Mouse (Mus musculus) embryonic stem cell, embryonic (primary cell): ENCODE measurements at regions not wholly inside any gene's neighbourhood (a gene's known extent, or its start where the extent isn't known, plus 50 kb on each side); places are given as distances from the start of the nearest gene placed in this dataset.

Source experiments
- CTCF ChIA-PET, 4 experiments: fragments of 300-600 bp in 2 of 4; fragments of 350-600 bp in 2 of 4; sonication (Branson Sonifier 250); formaldehyde crosslinking; loops; one replicate each; lab custom pipeline; 2022; ENCODE audit warnings: inconsistent platforms in 2 of 4; lab: Charles Lee
- POLR2A ChIA-PET, 4 experiments: fragments of 300-600 bp in 2 of 4; fragments of 350-600 bp in 2 of 4; sonication (Branson Sonifier 250); formaldehyde crosslinking; loops; one replicate each; lab custom pipeline; 2022; ENCODE audit warnings: antibody characterized with exemption in 4 of 4, inconsistent platforms in 1 of 4; lab: Charles Lee

- ChIA-PET POLR2A (interaction anchor here in 3 of 4 experiments (0.5 to 3.0 kb wide), 5 partner anchors 39 to 115 kb away, joined by 3 to 16 read pairs (median 3); partner anchors contain the start of gene Atp1b1 (in 1 of the 3)), CTCF (interaction anchor here in 1 of 4 experiments (1.4 kb wide), 2 partner anchors 31 to 205 kb away, joined by 3 read pairs; no protein-coding TSS in a partner anchor)
Observed at GRCm38 (mm10) chr1:164572183-164572582, 114.0 kb upstream of the Atp1b1 start.

- POLR2A ChIA-PET, result interaction anchor here in 3 of 4 experiments (0.5 to 3.0 kb wide), 6 partner anchors 38 to 179 kb away, joined by 3 to 16 read pairs (median 4); partner anchors contain the start of gene Atp1b1 (in 1 of the 3)
- CTCF ChIA-PET, result interaction anchor here in 2 of 4 experiments (0.6 to 1.4 kb wide), 4 partner anchors 32 to 297 kb away, joined by 3 to 5 read pairs (median 3); no protein-coding TSS in a partner anchor
Observed at GRCm38 (mm10) chr1:164571496-164572078, 113.4 kb upstream of the Atp1b1 start.

GRCm38 (mm10) chr1:164564847-164565246 is 106.7 kb upstream of the Atp1b1 start:
- CTCF ChIA-PET, result interaction anchor here in 1 of 4 experiments (1.4 kb wide), 1 partner anchor 12 kb away, joined by 3 read pairs; no protein-coding TSS in a partner anchor
- POLR2A ChIA-PET, result interaction anchor here in 3 of 4 experiments (0.7 to 1.4 kb wide), 4 partner anchors 9 to 168 kb away, joined by 3 read pairs; no protein-coding TSS in a partner anchor

DNA sequence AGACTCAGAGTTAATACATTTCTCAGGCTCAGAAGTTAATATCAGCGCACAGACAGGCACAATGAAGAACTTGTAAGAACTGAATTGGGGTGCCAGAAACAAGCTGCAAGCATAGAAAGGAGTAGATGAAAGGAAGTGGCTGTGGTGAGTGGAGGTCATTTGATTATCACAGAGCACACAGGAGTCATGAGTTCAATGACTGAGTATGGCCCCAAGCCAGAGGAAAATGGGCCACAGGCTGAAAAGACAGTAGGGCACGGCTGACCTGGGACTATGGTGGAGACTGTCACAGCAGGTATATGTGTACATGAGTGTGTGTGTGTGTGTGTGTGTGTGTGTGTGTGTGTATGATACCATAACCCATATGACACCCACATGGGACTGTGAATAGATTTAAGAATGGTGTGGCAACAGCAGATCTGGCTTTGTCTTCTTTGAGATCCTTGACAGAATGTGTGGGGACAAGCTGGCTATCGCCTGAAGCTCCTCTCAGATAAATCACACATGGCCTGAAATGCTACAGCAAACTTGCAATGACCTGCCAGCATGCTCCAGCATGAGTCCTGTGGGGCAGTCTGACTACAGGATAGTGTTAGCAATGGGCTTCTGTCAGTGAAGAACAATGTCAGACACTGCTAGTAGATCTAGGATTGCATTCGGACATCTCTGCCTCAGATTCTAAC is 101.5 kb upstream of the Atp1b1 start:
- ChIA-PET POLR2A (no interaction called here), CTCF (no interaction called here)

- POLR2A ChIA-PET, result interaction anchor here in 1 of 4 experiments (0.5 kb wide), 1 partner anchor 61 kb away, joined by 3 read pairs; no protein-coding TSS in a partner anchor
- CTCF ChIA-PET, result no interaction called here
Observed at GRCm38 (mm10) chr1:164552658-164553057, 94.5 kb upstream of the Atp1b1 start.

DNA sequence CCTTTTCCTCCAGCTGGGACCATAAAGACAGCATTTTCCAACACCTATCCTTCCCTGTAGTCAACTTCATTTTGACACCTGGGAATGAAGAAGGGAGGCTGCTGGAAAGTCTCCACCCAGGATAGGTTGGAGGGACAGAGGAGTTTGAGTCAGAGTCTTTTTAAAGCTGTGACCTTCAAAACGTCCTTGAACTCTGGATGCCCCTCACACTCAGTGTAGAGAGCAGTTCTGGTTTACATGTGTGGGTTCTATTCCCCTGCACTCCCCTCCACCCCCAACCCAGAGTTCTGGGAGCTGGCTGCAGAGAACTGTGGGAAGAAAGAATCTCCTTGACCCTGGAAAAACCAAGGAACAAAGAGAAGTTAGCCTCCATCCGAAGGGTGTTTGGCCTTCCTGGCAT is 92.9 kb upstream of the Atp1b1 start:
- POLR2A ChIA-PET, result interaction anchor here in 2 of 4 experiments (0.6 to 0.9 kb wide), 3 partner anchors 25 to 96 kb away, joined by 3 read pairs; no protein-coding TSS in a partner anchor
- CTCF ChIA-PET, result interaction anchor here in 1 of 4 experiments (0.6 kb wide), 1 partner anchor 69 kb away, joined by 11 read pairs; no protein-coding TSS in a partner anchor

- CTCF ChIA-PET, result interaction anchor here in 1 of 4 experiments (0.6 kb wide), 1 partner anchor 69 kb away, joined by 11 read pairs; no protein-coding TSS in a partner anchor
Observed at GRCm38 (mm10) chr1:164550596-164550995, 92.4 kb upstream of the Atp1b1 start.

DNA sequence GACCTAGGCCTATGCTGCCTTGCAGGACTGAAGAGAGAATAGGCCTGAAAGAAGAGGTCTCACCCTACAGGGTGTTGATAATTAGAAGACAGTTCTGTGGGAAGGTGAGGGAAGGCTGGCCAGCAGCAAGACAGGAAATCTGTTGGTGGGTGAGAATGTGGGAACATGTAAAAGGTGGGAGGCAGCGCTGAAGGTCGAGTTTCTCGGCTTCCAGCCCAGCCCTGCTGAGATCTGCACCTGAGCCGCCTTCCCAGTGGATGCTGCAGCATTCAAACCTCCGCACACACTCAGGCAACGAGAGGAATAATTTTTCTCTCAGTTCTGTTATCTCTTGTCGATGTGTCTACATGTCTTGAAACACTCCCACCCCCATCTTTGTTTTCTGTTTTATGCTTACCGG is 89.9 kb upstream of the Atp1b1 start:
- ChIA-PET CTCF (no interaction called here), POLR2A (no interaction called here)

More at GRCm38 (mm10) chr1:164550596-164550995, 92.4 kb upstream of the Atp1b1 start:
- POLR2A ChIA-PET, result interaction anchor here in 2 of 4 experiments (0.6 to 0.9 kb wide), 3 partner anchors 25 to 95 kb away, joined by 3 read pairs; no protein-coding TSS in a partner anchor

- ChIA-PET POLR2A (interaction anchor here in 3 of 4 experiments (0.7 to 1.5 kb wide), 4 partner anchors 14 to 89 kb away, joined by 3 to 5 read pairs (median 4); no protein-coding TSS in a partner anchor), CTCF (no interaction called here)
Observed at GRCm38 (mm10) chr1:164545843-164546242, 87.7 kb upstream of the Atp1b1 start.

DNA sequence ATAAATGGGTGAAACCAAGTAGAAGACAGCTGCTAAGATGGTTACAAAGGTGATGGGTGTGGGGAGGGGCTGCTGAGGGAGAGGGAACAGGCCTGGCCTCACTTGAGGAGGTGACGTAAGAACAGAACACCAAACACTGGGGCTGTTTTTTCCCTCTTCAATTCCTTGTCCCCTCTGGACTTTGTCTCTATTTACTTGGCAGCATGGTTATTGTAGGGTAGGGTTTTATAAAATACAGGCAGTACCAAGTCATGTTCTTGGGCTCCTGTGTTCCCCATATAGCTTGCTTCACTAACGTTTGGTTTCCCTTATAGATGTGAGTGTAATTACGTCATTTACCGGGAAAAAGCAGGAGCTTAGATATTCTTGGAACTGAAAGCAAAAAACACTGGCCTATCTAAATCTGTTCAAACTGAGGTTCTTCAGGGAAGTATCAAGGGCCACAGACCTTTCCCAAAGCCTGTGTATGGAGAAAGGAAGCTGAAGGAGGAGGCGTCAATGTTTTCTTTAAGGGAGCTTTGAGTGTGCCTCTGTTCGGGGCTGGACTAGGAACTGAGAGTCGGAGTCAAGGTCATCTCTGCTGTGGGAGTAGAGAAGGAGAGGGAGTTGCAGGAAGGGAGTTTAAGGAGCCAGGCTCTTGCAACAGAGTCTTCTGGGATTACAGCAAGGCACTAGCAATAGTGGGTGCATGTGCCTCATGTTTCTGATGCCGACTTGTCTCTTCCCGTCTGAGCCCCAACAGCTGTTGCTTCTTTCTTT is 85.1 kb upstream of the Atp1b1 start:
- ChIA-PET POLR2A (interaction anchor here in 1 of 4 experiments (0.5 to 1.1 kb wide), 3 partner anchors 79 to 126 kb away, joined by 3 read pairs; partner anchors contain the start of gene Atp1b1), CTCF (no interaction called here)

DNA sequence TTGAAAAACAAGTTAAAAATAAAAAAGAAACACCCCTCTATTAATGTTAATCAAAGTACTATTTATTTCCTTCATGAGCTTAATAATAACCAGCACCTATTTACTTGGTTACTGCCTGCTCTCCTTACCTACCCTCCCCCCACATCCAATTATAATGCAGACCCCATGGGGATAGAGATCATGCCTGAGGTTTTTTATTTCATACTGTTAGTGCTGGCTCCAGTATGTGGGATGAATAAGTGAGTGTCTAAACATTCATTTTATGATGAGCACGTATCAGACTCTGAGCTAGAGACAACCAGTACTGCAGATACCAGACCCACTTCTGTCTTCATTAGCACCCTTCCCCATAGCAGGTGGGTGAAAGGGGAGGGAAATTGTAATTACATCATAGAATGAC is 83.6 kb upstream of the Atp1b1 start:
- CTCF ChIA-PET, result no interaction called here
- POLR2A ChIA-PET, result interaction anchor here in 1 of 4 experiments (1.2 kb wide), 1 partner anchor 10 kb away, joined by 4 read pairs; no protein-coding TSS in a partner anchor

DNA sequence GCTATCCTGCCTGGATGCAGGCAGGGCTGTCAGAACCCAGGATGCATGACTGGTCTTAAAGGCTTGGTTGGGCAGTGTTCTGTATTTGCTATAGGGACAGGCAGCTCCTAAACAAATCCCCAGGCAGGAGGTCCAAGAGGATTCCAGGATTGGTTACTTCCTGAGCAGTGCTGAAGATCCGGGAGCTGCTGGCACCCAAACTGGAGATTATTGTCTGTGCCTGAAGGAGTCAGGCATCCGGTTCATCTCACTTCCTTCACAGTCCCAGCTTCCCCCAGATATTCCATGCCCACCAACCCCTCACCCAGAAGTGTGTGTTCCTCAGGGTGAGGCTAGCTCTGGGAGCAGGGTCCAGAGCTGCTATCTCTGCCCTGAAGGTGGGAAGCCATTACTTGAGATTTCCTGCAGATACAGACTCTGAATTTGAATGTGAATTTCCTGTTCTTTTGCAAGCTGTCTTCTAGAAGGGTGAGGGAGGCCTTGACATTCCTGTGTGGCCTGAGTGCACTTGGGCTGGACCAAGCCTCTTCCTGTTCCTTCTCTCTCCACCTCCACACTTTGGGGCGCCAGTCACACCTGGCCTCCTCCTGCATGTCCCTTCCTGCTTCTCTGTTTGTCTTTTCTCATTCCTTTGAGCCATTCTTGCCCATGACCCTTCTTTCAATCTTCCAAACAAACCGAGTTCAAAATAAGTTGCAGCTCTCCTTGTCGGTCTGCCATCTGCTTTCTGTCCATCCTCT is 80.3 kb upstream of the Atp1b1 start:
- ChIA-PET POLR2A (interaction anchor here in 2 of 4 experiments (1.1 to 1.5 kb wide), 4 partner anchors 14 to 81 kb away, joined by 3 to 6 read pairs (median 4); partner anchors contain the start of gene Atp1b1 (in 1 of the 2)), CTCF (interaction anchor here in 2 of 4 experiments (0.8 to 1.0 kb wide), 2 partner anchors 333 to 366 kb away, joined by 3 read pairs; no protein-coding TSS in a partner anchor)

- CTCF ChIA-PET, result interaction anchor here in 1 of 4 experiments (0.8 kb wide), 1 partner anchor 192 kb away, joined by 3 read pairs; no protein-coding TSS in a partner anchor
- POLR2A ChIA-PET, result interaction anchor here in 2 of 4 experiments (0.5 to 1.2 kb wide), 4 partner anchors 40 to 80 kb away, joined by 3 to 6 read pairs (median 4); no protein-coding TSS in a partner anchor
Observed at GRCm38 (mm10) chr1:164537324-164537948, 79.3 kb upstream of the Atp1b1 start.

GRCm38 (mm10) chr1:164532196-164532595 is 74.0 kb upstream of the Atp1b1 start:
- CTCF ChIA-PET, result interaction anchor here in 1 of 4 experiments (0.6 kb wide), 1 partner anchor 36 kb away, joined by 3 read pairs; no protein-coding TSS in a partner anchor
- POLR2A ChIA-PET, result interaction anchor here in 3 of 4 experiments (0.6 to 3.7 kb wide), 19 partner anchors 9 to 155 kb away, joined by 3 to 18 read pairs (median 4); partner anchors contain the start of gene Atp1b1 (in 3 of the 3)

DNA sequence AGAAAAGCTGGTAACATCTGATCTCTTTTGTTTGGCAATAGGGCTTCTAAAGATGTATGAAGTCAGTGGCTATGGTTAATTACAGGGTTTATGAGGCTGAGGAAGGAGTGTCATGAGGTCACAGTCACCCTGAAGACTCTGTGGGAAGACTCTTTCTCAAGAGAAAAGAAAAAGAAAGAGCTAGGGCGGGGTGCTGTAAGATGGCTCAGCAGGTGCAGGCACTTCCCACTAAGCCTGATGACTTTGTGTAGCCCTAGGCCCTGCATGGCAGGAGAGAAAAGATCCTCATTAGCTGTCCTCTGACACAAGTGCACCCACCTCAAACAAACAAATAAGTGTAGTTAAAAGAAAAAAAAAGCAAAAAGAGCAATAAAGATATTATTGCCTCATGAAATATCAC is 73.6 kb upstream of the Atp1b1 start:
- ChIA-PET POLR2A (interaction anchor here in 3 of 4 experiments (0.6 to 3.7 kb wide), 17 partner anchors 10 to 155 kb away, joined by 3 to 18 read pairs (median 4); partner anchors contain the start of gene Atp1b1 (in 3 of the 3)), CTCF (interaction anchor here in 2 of 4 experiments (0.6 to 0.9 kb wide), 3 partner anchors 13 to 110 kb away, joined by 3 to 9 read pairs (median 4); no protein-coding TSS in a partner anchor)

DNA sequence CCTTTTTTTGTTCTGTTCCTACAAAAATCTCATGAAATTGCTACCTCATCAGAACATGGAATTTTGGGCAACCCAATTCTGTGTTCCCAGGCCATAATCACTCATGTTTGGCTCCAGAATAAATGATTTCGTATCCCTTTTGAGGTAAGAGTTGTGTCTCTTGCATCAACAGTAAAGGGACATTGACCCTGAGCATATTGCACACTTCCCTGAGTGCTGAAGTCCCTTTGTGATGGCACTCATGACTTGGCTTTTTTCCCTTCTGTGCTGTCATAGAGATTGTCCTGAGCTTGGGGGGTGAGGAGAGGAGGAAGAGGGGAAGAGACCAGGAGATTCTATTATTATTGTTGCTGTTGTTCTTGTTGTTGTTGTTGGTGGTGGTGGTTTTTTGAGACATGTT is 68.6 kb upstream of the Atp1b1 start:
- CTCF ChIA-PET, result no interaction called here

More for the DNA sequence above, 68.6 kb upstream of the Atp1b1 start:
- POLR2A ChIA-PET, result interaction anchor here in 1 of 4 experiments (1.0 to 2.7 kb wide), 2 partner anchors 43 to 68 kb away, joined by 4 to 7 read pairs; partner anchors contain the start of gene Atp1b1
